Mouse (Mus musculus) lung, adult 18-20 months (tissue): Measurements from ENCODE around the gene Tmem184b.
A peak's percentile ranks its signal among the peaks of the same experiment; 100 is the strongest.

Experiments
- DNase-seq, 2 experiments: peaks; one replicate each; pipeline ENCODE4 v3.0.0; 2022; ENCODE audit warnings: mixed read lengths in 2 of 2

Gene Tmem184b

DNA sequence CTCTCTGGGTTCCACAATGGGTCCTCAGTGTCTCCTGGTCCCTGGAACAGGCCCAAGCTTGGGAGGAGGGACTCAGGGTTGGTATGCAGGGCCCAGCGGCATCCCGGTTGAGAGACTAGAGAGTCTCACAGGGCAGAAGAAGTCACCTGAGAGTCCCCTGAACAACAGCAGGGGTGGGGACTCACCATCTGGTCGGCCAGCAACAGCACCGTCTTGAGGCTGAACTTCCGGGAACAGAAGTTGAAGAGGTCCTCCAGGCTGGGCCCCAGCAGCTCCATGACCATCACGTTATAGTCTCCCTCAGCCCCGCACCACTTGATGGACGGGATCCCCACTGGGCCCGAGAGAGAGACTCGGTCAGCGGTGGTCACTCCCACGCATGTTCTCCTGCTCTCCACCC, 26.2 kb upstream of the Tmem184b start:
- DNase-seq, result no peak

DNA sequence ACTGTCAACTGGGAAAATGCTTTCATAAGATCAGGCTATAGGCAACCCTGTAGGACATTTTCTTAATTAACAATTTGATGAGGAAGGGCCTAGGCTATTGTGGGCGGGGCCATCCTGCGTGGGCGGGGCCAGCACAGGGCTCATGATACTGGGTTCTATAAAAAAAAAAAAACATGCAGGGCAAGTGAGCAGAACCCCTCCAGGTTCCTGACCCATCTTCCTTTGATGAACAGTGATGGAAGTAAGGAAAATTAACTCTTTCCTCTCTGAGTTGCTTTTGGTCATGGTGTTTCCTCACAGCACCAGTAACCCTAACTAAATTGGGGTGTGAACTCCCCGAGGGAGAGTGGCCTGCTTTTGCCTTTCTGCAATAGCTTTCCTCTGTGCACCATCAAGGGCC, 25.2 kb upstream of the Tmem184b start:
- DNase-seq, result no peak

DNA sequence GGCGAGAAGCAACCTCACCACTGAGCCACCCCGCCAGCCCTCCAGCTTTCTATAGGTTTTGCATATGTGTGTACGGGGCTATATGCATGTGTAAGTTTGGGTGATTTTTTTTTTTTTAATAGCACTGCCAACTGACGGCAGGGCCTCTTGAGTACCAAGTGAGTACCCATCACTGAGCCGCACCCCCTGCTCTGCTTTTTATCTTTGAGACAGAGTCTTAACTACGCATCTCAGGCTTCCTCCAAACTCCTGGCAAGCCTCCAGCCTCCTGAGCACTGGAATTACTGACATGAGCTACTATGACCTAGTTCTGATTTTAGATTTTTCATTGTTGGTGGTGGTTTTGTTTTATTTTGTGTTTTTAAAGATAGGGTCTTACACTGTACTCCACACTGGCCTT, 24.1 kb upstream of the Tmem184b start:
- no peak for DNase-seq

DNA sequence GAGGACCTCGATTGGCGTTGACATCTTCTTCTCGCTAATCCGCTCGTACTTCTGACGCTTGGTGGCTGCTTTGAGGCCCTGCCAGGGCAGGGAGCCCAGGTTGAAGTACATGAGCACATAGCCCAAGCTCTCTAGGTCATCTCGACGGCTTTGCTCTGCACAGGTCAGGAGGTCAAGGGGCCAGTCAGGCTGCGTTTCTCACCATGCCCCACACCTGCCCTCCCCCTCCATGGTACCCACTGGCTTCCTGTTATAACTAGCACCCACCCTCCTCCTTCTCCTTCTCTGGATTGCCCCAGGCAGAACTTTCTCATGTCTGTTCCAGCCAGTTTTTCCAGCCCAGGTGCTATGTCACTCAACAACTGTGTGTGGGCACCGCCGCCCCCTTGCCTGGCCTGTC, 22.1 kb upstream of the Tmem184b start:
- DNase-seq, result peak; percentile 87 to 91

DNA sequence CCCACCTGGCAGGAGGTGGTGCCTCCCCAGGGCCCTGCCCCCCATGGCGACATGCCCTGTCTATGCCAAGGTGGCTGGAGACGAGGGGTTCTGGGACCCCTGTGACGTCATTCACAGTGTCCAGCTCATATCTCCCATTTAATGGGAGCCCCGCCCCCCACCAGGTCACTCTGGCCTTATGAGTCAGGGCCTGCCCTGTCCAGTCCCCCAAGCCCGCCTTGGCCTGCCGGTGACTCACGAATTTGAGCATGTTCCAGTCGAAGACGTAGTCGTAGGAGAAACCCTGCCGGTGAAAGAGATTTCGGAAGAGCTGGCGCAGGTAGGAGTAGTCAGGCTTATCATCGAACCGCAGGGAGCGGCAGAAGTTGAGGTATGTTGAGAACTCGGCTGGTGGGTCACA, 21.2 kb upstream of the Tmem184b start:
- peak in 1 of 2 experiments; percentile 18 for DNase-seq

DNA sequence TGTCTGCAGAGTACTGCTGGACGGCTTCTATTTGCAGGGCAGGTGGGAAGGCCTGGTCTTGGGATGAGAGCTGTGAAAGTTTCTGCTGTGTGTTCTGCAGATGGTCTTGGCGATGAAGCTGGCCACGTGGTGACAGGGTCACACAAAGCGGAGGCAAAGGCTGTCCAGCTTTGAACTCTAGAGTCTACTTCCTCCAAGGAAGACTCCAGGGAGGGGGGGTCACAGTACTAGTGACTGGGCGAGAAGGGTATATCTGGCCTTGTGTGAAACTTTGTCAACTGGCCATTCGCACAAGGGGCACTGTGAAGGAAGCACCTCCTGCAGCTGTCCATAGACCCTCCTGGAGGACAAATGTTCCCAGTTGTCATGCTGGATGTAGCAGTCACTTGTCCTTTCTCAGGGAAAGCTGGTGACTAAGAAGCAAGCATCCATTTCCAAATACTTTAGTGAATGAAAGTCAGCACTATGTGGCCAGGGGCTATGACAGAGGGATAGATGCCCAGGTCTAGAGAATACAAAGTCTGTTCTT, 19.4 kb upstream of the Tmem184b start:
- DNase-seq, result no peak

DNA sequence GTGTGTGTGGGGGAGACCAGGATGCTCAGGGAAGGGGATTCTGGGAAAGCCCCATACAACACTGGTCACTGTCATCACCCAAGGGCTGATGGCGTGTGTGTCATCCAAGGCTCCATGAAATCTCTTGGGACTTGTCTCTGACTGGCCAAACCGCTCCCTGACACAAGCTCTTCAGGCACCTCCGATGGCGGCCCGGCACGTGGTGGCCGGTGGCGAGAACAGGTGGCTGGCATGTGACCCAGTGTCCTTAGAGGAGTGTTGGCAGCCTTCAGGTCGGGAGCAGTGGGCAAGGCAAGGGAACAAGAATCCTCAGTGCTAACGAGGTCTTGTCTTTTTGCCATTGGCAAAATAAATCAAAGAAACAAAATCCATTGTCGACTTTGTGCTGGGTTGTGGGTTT, 15.3 kb upstream of the Tmem184b start:
- no peak for DNase-seq

DNA sequence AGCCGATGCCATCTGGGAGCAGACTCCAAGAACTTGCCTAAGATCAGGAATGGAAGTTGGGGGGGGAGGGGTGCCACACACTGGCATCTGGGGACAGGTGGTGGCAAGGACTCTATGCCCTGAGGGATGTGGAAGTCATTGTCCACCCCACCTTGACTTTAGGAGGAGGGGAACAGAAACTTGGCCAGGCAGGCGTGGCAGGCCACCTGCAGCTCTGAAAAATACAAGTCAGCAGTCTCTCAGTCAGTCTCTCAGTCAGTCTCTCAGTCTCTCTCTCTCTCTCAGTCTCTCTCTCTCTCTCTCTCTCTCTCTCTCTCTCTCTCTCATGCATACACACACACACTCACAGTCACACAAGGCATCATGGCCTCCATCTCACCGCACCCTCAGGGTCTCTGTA, 14.9 kb upstream of the Tmem184b start:
- DNase-seq, result no peak

DNA sequence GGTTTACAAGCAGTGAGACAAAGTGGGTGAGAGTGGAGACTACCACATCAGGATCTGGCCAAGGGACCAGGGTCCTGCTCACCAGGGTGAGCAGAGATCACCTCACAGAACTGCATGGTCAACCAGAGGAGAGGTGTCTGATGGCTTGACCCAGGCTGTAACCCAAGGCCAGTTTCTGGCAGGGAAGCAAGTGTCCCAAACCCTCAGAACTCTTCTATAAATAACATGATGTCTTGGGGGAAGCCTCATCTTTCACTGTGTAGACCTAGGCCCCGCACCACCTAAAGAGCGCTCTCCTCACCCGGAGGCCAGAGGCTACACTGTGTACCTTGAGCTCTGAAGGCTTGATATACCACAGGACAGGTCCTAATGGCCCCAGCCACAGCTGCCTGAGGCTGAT, 14.0 kb upstream of the Tmem184b start:
- DNase-seq, result no peak

DNA sequence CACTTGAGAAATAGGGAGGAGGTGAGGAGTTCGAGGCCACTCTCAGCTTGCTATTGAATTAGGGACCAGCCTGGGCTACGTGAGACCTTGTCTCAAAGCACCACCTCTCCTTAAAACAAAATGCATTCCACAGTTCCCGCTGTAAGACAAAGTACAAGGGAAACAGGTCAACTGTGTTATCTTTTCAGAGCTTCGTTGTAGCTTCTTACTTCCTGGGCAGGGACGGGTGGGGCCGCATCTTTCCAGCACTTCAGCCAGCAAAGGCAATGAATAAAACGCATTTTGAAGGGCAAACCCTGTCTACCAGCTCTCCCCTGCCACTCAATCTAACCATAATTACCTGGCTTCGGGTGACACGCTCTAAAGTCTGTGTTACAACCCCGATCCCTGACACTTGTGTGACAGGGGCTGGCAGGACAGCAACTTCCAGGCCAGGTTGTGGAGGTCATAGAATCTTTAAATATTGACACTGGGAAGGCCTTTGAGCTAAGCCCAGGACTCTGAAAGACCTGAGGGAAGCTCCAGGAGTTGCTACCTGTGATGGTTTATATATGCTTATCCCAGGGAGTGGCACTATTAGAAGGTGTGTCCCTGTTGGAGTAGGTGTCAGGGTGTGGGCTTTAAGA, 13.2 kb upstream of the Tmem184b start:
- DNase-seq, result no peak

DNA sequence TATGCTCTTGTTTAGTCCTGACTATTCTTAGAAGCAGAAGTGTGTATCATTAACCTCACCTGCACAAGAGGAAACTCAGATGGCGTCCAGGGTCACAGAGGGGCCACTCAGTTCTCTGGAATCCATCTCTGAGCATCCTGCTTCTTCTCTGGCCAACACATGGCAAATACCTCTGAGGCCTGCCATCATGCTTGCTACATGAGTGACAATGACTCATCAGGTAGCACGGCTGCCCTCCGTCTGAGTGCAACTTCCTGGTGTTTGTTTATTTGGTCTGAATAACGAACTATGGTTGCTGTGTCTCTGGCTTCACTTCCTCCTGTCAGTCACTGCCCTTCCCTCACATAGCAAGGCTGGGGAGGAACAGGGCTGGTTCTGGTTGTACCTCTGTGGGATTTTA, 11.1 kb upstream of the Tmem184b start:
- peak in 1 of 2 experiments; percentile 44 for DNase-seq

DNA sequence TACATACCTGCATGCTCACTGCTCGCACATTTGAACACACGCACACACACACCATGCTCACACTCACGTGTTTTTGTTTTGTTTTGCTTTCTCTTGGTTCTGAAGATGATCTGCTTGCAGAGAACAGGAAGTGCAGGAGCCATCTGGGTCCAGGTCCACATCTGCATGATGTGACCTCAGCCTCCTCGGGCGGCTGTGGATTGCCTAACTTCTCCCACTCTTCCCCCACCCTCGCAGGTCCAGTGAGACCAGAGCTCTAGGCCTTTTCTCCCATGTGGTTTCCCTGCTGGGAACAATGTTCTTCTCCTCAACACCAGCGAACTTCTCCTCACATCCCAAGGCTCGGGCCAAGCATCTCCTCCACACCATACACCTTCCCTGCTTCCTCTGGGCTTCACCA, 10.4 kb upstream of the Tmem184b start:
- peak; percentile 54 to 56 for DNase-seq

DNA sequence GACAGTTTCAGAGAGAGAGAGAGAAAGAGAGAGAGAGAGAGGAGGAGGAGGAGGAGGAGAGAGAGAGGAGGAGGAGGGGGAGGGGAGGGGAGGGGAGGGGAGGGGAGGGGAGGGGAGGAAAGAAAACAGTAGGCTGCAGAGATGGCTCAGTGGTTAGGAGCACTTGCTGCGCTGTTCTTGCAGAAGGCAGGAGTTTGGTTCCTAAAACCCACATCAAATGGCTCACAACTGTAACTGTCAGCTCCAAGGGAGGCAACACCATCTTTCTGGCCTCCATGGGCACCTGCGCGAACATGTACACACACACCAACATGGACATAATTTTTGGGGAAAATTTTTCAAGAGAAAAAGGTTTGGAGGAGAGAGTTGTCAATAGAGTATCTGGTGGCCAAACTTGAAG, 9.8 kb upstream of the Tmem184b start:
- no peak for DNase-seq

DNA sequence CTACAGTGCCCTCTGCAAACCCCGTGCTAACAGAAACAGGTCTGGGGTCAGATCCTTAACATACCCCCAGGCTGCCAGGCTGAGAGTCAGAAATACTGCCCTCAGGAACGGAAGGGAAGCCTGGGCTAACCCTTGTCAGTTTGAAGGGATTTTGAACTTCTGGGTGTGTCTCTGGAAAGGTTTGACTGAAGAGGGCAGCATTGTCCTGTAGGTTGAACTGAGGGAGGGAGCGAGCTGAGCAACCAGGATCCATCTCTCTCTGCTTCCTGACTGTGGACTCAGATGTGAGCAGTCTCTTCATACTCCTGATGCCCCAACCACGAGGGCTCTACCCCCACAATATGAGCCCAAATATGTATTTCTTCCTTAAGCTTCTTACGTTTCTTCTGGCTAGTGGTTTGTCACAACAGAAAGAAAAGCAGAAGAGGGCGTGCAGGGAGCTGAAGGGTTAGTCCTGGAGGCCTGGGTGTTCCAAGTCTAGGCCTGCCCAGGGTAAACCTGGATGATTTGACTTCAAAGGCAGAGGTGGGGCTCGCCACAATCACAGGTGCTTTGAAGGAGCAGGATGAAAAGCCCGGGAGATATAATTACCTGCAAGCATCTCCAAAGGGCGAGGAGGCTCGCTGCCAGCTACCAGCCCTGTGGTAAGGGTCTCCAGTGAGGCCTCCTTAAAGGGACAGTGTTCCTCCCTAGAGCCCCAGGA, 8.1 kb upstream of the Tmem184b start:
- DNase-seq, result no peak

DNA sequence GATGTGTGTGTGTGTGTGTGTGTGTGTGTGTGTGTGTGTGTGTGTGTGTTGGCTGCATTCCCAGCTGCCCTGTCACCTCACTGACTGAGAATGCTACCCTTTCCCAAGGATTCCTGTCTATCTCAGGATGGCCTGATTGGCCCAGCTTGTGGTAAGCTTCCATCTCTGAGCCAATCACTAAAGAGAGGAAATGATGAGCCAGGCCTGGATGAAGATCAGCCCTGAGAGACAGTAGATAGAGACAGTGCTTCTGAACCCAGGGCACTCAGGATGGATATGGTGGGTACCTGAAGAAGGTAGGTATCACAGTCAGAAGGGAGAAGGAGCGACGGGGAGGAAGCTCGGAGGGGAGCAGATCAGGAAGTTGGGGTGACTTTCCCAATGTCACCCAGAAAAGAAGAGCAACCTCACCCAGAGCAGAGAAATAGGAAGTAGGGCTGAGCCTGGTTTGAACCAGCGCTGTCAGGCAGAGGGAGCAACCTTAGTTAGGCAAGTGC, 5.8 kb upstream of the Tmem184b start:
- DNase-seq, result no peak

DNA sequence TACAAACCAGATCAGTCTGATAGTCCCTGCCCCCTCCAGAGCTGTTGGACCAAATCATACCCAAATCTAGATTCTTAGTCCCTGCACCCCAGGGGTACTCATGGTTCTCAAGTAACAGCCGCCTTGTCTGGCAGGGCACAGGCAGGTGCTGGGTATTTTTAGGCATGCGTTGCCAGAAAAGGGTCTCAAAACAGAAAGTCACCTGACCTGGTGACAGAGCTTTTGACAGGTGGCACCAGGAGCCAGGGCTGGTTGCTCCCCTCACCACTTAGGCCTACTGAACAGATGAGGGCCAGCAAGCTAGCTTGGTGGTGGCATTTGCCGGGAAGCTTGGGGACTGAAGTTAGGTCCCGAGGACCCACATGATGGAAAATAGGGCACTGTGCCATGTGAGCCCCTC, 3.2 kb upstream of the Tmem184b start:
- no peak for DNase-seq

DNA sequence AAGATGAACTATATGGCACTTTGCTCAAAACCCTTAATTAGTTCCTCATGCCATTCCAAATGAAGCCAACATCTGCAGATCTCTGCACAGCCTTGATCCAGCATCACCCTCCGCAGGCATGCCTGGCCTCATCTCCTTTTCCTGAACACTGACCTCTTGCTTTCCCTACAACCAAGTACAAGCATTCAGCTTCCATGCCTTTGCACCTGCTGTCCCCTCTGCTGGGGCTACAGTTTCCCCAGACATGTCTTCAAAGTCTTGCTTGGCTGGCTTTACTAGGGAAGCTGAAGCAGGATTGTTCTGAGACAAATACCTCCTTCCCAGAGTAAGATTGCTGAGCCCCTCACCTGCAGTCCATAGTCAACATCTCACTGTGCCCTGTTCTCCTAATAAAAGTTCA, 908 bp upstream of the Tmem184b start:
- DNase-seq, result no peak

DNA sequence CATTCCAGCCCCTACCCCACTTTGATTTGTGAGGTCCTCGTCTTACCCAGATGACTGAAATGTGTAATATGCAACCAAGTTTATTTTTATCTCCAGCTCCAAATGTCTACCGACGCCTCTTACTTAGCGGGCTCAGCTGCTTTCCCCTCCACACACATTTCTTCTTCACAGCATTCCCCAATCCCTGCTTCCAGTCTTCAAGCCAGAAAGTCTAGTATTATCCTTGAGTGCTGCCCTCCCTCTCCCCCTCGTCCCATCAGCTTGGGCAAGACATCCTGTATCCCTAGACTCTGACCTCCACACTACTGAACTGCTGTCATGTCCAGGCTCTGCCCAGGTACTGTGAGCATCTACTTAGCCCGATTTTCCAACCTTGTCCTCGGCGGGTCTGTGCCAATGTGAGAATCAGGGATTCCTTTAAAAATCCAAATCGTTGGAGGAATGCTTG, 418 bp upstream of the Tmem184b start:
- no peak for DNase-seq

DNA sequence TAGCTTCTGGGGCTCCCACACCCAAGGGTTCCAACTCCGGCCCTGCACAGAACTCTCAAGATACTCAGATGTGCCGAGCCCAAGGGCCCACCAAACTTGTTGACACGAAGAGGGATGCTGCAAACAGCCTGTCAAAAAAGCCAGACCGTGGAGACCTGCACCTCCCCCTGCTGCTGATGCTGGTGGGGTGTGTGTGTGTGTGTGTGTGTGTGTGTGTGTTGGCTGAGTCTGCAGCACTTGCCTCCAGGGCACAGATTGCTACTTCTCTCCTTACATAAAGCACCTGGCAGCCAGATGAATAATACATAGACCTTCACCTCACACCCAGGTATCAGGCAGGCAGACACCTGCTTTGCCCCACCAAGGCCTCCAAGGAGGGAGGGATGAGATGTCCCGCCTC, 1.2 kb downstream of the Tmem184b start:
- no peak for DNase-seq

DNA sequence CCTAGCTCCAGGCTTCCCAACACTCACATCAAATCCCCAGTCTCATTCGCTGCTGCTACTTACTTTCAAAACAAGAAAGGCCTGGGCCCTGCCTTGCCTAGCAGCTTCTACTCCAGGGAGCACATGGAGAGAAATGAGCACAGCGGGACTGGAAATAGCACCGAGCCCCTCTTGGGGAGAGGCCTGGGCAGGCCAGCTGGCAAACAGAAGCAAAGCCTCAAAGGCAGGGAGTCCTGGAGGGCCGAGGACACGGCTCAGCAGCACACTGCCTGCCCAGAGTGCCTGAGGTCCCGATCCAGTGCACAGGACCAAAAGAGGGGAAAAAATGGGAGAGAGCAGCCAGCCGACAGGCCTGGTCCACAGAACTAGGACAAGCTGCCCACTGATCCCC, 2.4 kb downstream of the Tmem184b start:
- no peak for DNase-seq

DNA sequence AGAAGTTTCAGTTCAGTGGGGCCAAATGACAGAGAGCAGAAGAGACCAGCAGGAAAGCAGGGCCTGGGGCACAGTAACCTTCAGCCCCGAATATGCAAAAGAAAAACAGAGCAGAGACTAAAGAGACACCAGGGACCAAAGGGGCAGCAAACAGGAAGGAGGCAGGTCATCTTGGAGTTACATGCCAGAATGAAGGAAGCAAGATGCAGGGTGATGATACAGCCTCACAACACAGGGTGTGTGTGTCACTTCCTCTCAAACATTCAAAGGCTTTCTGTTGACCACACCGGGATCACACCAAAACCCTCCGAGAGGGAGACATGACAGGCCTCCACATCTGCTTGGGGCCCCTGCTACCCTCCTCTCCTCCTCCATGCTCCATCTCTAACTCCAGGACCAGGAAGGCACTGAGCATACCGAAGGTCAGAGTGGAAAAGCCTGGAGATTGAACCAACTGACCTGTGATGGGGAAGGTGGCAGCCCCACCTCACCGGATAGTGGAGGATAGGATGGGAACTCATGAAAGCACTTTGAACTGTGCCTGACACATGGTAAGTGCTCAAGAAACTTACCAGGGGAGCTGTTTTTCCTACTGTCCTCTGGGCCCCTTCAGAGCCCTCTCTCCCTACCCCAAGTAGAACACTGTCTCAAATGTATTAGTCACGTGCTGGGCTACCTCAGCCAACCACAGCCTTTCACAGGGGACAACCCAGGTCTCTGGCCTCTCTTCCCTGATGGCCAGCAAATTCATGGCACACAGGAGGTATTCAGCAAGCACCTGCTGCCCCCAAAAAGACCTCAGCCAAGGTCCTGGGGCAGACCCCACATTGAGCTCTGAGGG, 3.0 kb downstream of the Tmem184b start:
- DNase-seq, result no peak

DNA sequence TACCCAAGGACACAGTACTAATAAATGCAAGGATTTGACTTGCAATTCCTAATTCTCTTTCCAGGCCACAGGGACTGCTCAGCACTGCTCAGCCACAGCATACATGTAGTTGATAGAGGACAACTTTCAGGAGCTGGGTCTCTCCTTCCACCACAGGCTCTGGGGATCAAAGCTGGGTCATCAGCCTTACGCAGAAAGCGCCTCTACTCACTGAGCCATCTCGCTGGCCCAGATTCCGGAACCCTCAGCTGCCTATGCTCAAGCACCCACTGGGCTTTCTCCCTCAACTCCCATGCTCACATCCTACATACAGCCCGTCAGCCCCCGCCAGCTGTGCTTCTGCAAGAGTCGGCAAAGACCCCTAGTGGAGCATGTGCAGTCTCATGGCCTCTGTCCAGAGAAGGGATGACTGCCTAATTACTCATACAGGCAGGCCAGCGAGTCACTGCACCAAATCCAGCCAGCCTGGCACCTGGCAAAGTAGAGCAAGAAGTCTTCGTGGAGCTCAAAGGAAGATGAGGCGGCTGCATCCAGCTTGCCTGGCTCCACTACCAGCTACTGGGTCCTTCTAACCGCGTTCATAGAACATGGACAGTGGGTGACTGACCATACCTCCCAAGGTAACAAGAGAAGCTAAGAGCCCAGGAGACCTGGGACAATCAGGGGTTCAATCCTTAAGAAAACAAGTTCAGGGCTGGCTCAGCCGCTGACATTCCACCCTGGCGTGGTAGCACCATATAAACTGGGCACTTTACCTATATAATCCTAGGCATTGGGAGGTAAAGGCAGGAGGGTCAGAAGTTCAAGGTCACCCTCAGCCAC, 3.9 kb downstream of the Tmem184b start:
- DNase-seq, result no peak

DNA sequence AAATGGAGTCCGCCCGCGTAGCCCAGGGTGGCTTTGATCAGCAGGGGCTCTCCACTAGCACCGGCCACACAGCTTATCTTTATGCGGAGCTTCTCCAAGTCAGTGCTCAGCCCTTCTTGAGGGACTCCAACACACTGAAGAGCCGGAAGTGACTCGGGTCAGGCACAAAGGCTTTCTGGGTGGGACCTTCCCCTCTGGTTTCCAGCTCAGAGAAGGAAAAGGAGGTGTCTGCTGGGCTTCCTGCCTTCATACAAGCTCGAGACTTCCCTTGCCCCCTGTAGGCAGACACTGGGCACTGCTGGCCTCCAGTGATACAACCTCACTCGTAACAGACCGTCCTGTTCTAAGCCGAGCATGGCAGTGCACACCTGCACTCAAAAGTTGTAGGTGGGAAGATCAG, 6.6 kb downstream of the Tmem184b start:
- peak; percentile 80 to 86 for DNase-seq
